Mouse (Mus musculus) gastrocnemius, postnatal 4 days (tissue): ENCODE results near the gene Gas2l3. TPM values are rescaled to one million over a fixed set of nuclear protein-coding genes. Genes with fewer than 3 reads are reported as not detected.

Experiments
- DNase-seq, 2 experiments: peaks; one replicate each; pipeline ENCODE4 v3.0.0; 2021 to 2022; ENCODE audit warnings: low spot score in 2 of 2, mixed read lengths in 2 of 2
- long read RNA-seq, 2 experiments: library from polyadenylated mRNA; stranded (forward); transcript quantifications; one replicate each; pipeline ENCODE4 v2.0.0; 2021
- total RNA-seq, 2 experiments: library from RNA; stranded (reverse); gene quantifications; 2 replicates each; pipeline ENCODE4 v1.2.3; 2021

Gene Gas2l3
- 10 to 100 TPM; 17.7 to 19.1 TPM for total RNA-seq
- long read RNA-seq, experiment 1, partial matches to known transcripts, result 0 of 1 reads
- long read RNA-seq, experiment 1, other reads (novel, unspliced or antisense), result 1 of 1 reads
- long read RNA-seq, experiment 2, full-length matches to known transcripts, result 2 of 2 reads
- long read RNA-seq, experiment 2, partial matches to known transcripts, result 0 of 2 reads
- long read RNA-seq, experiment 2, other reads (novel, unspliced or antisense), result 0 of 2 reads

GRCm38 (mm10) chr10:89443623-89444151 is at the start of gene Gas2l3:
TSS of gene Gas2l3 (minus strand) at chr10:89443967.
- DNase-seq, result peak; percentile 61 to 85

- DNase-seq, result no peak
Measured at GRCm38 (mm10) chr10:89491321-89491720, 47.6 kb upstream of the Gas2l3 start.

- no peak for DNase-seq
Measured at GRCm38 (mm10) chr10:89490250-89490649, 46.5 kb upstream of the Gas2l3 start.

- DNase-seq, result no peak
Measured at GRCm38 (mm10) chr10:89489459-89489858, 45.7 kb upstream of the Gas2l3 start.

- no peak for DNase-seq
Measured at GRCm38 (mm10) chr10:89486995-89487742, 43.4 kb upstream of the Gas2l3 start.

- no peak for DNase-seq
Measured at GRCm38 (mm10) chr10:89484907-89485306, 41.1 kb upstream of the Gas2l3 start.

GRCm38 (mm10) chr10:89483812-89484602 is 40.2 kb upstream of the Gas2l3 start:
- DNase-seq, result no peak

GRCm38 (mm10) chr10:89483113-89483512 is 39.3 kb upstream of the Gas2l3 start:
- DNase-seq, result no peak

GRCm38 (mm10) chr10:89482142-89482681 is 38.4 kb upstream of the Gas2l3 start:
- no peak for DNase-seq

- DNase-seq, result no peak
Measured at GRCm38 (mm10) chr10:89481638-89482037, 37.9 kb upstream of the Gas2l3 start.

GRCm38 (mm10) chr10:89478766-89479165 is 35.0 kb upstream of the Gas2l3 start:
- DNase-seq, result no peak

GRCm38 (mm10) chr10:89470596-89471353 is 27.0 kb upstream of the Gas2l3 start:
- no peak for DNase-seq

GRCm38 (mm10) chr10:89464760-89465405 is 21.1 kb upstream of the Gas2l3 start:
- DNase-seq, result no peak

- DNase-seq, result no peak
Measured at GRCm38 (mm10) chr10:89462890-89463289, 19.1 kb upstream of the Gas2l3 start.

- peak; percentile 49 to 71 for DNase-seq
Measured at GRCm38 (mm10) chr10:89461856-89462507, 18.2 kb upstream of the Gas2l3 start.

GRCm38 (mm10) chr10:89460972-89461371 is 17.2 kb upstream of the Gas2l3 start:
- no peak for DNase-seq

- no peak for DNase-seq
Measured at GRCm38 (mm10) chr10:89458770-89459169, 15.0 kb upstream of the Gas2l3 start.

- no peak for DNase-seq
Measured at GRCm38 (mm10) chr10:89453794-89454193, 10.0 kb upstream of the Gas2l3 start.

GRCm38 (mm10) chr10:89453068-89453641 is 9.4 kb upstream of the Gas2l3 start:
- no peak for DNase-seq
